Mouse (Mus musculus): ENCODE data around the gene Hmbs.

- TF ChIP-seq CTCF (IDR thresholded peaks at IDR 0.05; ENCODE audit: borderline replicate concordance, extremely low read depth, insufficient read depth, insufficient read length): no peak
- TF ChIP-seq POLR2A (IDR thresholded peaks at IDR 0.05; ENCODE audit: borderline replicate concordance, extremely low read depth, insufficient read depth, insufficient read length, poor library complexity, severe bottlenecking): no peak
Observed at GRCm38 (mm10) chr9:44332918-44333638, 10.9 kb downstream of the Hmbs start.

Data from brain, embryonic 14.5 days (tissue).